Comparison of ENCODE assay signal across 30 mouse cellular contexts in the genomic region with DNA sequence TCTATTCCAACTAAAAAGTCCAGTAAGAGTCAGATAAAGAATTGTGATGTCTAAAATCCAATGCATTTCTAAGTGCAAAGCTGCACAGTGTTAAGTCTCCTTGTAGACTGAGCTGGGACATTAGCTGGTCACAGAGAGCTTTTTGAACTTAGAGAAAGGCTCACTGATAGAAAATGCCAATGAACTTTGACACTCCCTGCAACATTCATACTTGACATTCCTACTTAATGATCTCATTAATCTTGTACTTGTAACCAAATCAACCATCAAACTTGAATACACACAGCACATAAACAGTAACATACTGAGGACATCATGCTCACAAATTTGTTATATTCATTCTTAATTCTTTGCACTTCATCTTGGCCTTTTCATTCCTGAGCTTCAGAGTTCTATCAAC. TPM values are rescaled to one million over a fixed set of nuclear protein-coding genes. Genes with fewer than 3 reads are reported as not detected.
A peak's percentile ranks its signal among the peaks of the same experiment; 100 is the strongest.
DNase-seq lines count a peak whose midpoint lies in the region; ATAC-seq lines count a peak whose summit lies in the region.
"Had no signal": no experiment of that assay in that cellular context is flagged by ENCODE, and none has a peak within 500 bp of the region (broad histone marks: within the 10 kb centered on the region; RNA-seq: fewer than 3 reads in every experiment).

No protein-coding gene starts in this region.

- ATAC-seq in heart, embryonic 13.5 days (ENCODE audit: extremely low read depth, insufficient number of reproducible peaks, low FRiP score, low TSS enrichment) = no peak
- 0 out of 2 replicates have a peak, but pooled peaks have one; percentile 18 for ATAC-seq in intestine, embryonic 16.5 days
- no peak for ATAC-seq in intestine, embryonic 15.5 days
- ATAC-seq: CD4-positive, CD25-positive, alpha-beta regulatory T cell, adult 4 months; forebrain, embryonic 16.5 days; midbrain, embryonic 13.5 days had no signal

- peaks cover 17% of the 10 kb centered on the region; the same call in 1 of the 2 replicates for H3K4me1 ChIP-seq in heart, embryonic 13.5 days
- H3K4me1 ChIP-seq in intestine, embryonic 16.5 days (ENCODE audit: control insufficient read depth, insufficient read depth, low read length) = peaks cover 3% of the 10 kb centered on the region; the same call in 1 of the 2 replicates
- no peaks in the 10 kb centered on the region for H3K4me1 ChIP-seq in intestine, embryonic 15.5 days (replicated peaks)
- H3K4me1 ChIP-seq: embryonic facial prominence, embryonic 12.5 days; limb, embryonic 13.5 days had no signal

- H3K4me3 ChIP-seq in heart, embryonic 13.5 days = no peak overlapping the region
- H3K4me3 ChIP-seq in intestine, embryonic 16.5 days (ENCODE audit: low read length) = no peak overlapping the region
- no peak overlapping the region for H3K4me3 ChIP-seq in intestine, embryonic 15.5 days (replicated peaks)
- H3K4me3 ChIP-seq: embryonic facial prominence, embryonic 12.5 days; gastrocnemius, adult 2 months; limb, embryonic 13.5 days; liver, embryonic 13.5 days; midbrain, embryonic 13.5 days; neural tube, embryonic 13.5 days had no signal

- H3K36me3 ChIP-seq in heart, embryonic 13.5 days = peaks cover 25% of the 10 kb centered on the region
- H3K36me3 ChIP-seq in intestine, embryonic 16.5 days (ENCODE audit: control insufficient read depth, insufficient read depth, low read length) = 0 out of 2 replicates have a peak, but pooled peaks cover 5% of the 10 kb centered on the region
- H3K36me3 ChIP-seq in intestine, embryonic 15.5 days = no peaks in the 10 kb centered on the region

- 0 out of 2 replicates have a peak overlapping the region, but pooled peaks have one; percentile 16 for H3K27ac ChIP-seq in heart, embryonic 13.5 days (replicated peaks)
- no peak overlapping the region for H3K27ac ChIP-seq in intestine, embryonic 16.5 days (ENCODE audit: low read length)
- H3K27ac ChIP-seq in intestine, embryonic 15.5 days = no peak overlapping the region
- H3K27ac ChIP-seq: embryonic facial prominence, embryonic 12.5 days; gastrocnemius, adult 2 months; hindbrain, embryonic 14.5 days; limb, embryonic 13.5 days; liver, embryonic 13.5 days; macrophage; midbrain, embryonic 13.5 days; neural tube, embryonic 13.5 days; stomach, postnatal 0 days had no signal

- H3K4me2 ChIP-seq in heart, embryonic 13.5 days = peak overlapping the region; percentile 63
- H3K4me2 ChIP-seq in intestine, embryonic 16.5 days (ENCODE audit: low read depth, low read length) = no peak overlapping the region
- no peak overlapping the region for H3K4me2 ChIP-seq in intestine, embryonic 15.5 days (replicated peaks)
- H3K4me2 ChIP-seq: embryonic facial prominence, embryonic 12.5 days; hindbrain, embryonic 14.5 days; limb, embryonic 13.5 days; liver, embryonic 13.5 days; midbrain, embryonic 13.5 days; neural tube, embryonic 13.5 days had no signal

- no peaks in the 10 kb centered on the region for H3K9me3 ChIP-seq in heart, embryonic 13.5 days
- no peaks in the 10 kb centered on the region for H3K9me3 ChIP-seq in intestine, embryonic 16.5 days (ENCODE audit: control insufficient read depth, low read length)
- no peaks in the 10 kb centered on the region for H3K9me3 ChIP-seq in intestine, embryonic 15.5 days
- H3K9me3 ChIP-seq: embryonic facial prominence, embryonic 12.5 days; limb, embryonic 13.5 days; liver, embryonic 13.5 days; midbrain, embryonic 13.5 days; neural tube, embryonic 13.5 days had no signal

- intact Hi-C loops in heart, postnatal 10 days (cut with DNase I) = loop anchor here (5.0 kb wide), 2 partner anchors 37 to 43 kb away; no protein-coding TSS in a partner anchor

- DNase-seq in heart, postnatal 10 days = no peak
- DNase-seq in 3T3-L1 (ENCODE audit: low read depth, low spot score) = peak; percentile 17
- peak; percentile 13 for DNase-seq in ZHBTc4 (ENCODE audit: low read depth, low spot score)
- no peak for DNase-seq in lung, adult 18-20 months
- DNase-seq: adrenal gland, postnatal 14 days; cerebellum, adult 11 months; cerebellum, adult 9-10 months; embryo, embryonic 11 days; gastrocnemius, adult 2 months; gastrocnemius, postnatal 36 days; kidney, adult 8-10 months; kidney, postnatal 25 days; liver, embryonic 13.5 days; lung, adult 2 months; lung, postnatal 10 days; right cerebral cortex, postnatal 4 days; thymus, adult 18-20 months; thymus, postnatal 25 days had no signal

- no peaks in the 10 kb centered on the region for H3K27me3 ChIP-seq in heart, embryonic 13.5 days (replicated peaks)
- no peaks in the 10 kb centered on the region for H3K27me3 ChIP-seq in intestine, embryonic 16.5 days (replicated peaks; ENCODE audit: control insufficient read depth, insufficient read depth, low read length)
- H3K27me3 ChIP-seq in intestine, embryonic 15.5 days (replicated peaks) = no peaks in the 10 kb centered on the region
- H3K27me3 ChIP-seq: embryonic facial prominence, embryonic 12.5 days; limb, embryonic 13.5 days; liver, embryonic 13.5 days; midbrain, embryonic 13.5 days; neural tube, embryonic 13.5 days had no signal

- no peak overlapping the region for H3K9ac ChIP-seq in heart, embryonic 13.5 days
- H3K9ac ChIP-seq in intestine, embryonic 16.5 days (ENCODE audit: low read depth, low read length) = no peak overlapping the region
- H3K9ac ChIP-seq in intestine, embryonic 15.5 days = no peak overlapping the region
- H3K9ac ChIP-seq: embryonic facial prominence, embryonic 12.5 days; hindbrain, embryonic 14.5 days; limb, embryonic 13.5 days; liver, embryonic 13.5 days; midbrain, embryonic 13.5 days; neural tube, embryonic 13.5 days had no signal

RNA-seq across cellular contexts. Expression of gene Gin1, which starts 10.1 kb away (rescaled TPM):
- 14.0 and 16.7 TPM in 2 replicates for polyA plus RNA-seq in heart, embryonic 13.5 days (2015; fragmentation: Nextera tagmentation; extraction: Ambion mirVana)
- total RNA-seq in heart, postnatal 10 days (2021) = 10 to 100 TPM in 1 of 2 experiments, 1 to 10 TPM in 1; 9.1 to 10.1 TPM
- 13.9 and 15.4 TPM in 2 replicates for polyA plus RNA-seq in intestine, embryonic 16.5 days (2015; fragmentation: Nextera tagmentation; extraction: Ambion mirVana)
- 14.6 and 15.8 TPM in 2 replicates for polyA plus RNA-seq in intestine, embryonic 15.5 days (2015; fragmentation: Nextera tagmentation; extraction: Ambion mirVana)

RNA-seq across cellular contexts. Expression of gene Ppip5k2, which starts 10.4 kb away (rescaled TPM):
- 32.2 and 33.1 TPM in 2 replicates for polyA plus RNA-seq in heart, embryonic 13.5 days (2015; fragmentation: Nextera tagmentation; extraction: Ambion mirVana)
- total RNA-seq in heart, postnatal 10 days (2021) = 10 to 100 TPM; 72.2 to 91.8 TPM
- 32.1 and 35.1 TPM in 2 replicates for polyA plus RNA-seq in intestine, embryonic 16.5 days (2015; fragmentation: Nextera tagmentation; extraction: Ambion mirVana)
- polyA plus RNA-seq in intestine, embryonic 15.5 days (2015; fragmentation: Nextera tagmentation; extraction: Ambion mirVana) = 34.6 and 37.9 TPM in 2 replicates

Comparison
In these comparisons a context has a peak if more than half of its experiments do, and no peak if none do; other contexts are left out.
1. DNase-seq: peak in 3T3-L1 (single experiment) and ZHBTc4 (single experiment); none in heart, postnatal 10 days (0 of 2) and lung, adult 18-20 months (0 of 2).